Mouse (Mus musculus): ENCODE measurements around the gene Ucp3.

GRCm38 (mm10) chr7:100480175-100480574, 7.4 kb downstream of the Ucp3 start:
- TF ChIP-seq EP300 (IDR thresholded peaks at IDR 0.05; ENCODE audit: insufficient read depth, low read depth, low read length) (no peak), POLR2A (IDR thresholded peaks at IDR 0.05; ENCODE audit: insufficient read depth, low read depth, low read length) (no peak)
